Mouse (Mus musculus): Measurements from ENCODE around the gene Col9a1.

- TF ChIP-seq POLR2A (IDR thresholded peaks at IDR 0.05; ENCODE audit: extremely low read depth, insufficient read depth, low read length) (no peak), CTCF (IDR thresholded peaks at IDR 0.05; ENCODE audit: low read depth, low read length) (no peak)
Measured at GRCm38 (mm10) chr1:24231504-24232270, 54.3 kb downstream of the Col9a1 start.
